Mouse (Mus musculus): ENCODE measurements around the gene Klhl29.

GRCm38 (mm10) chr12:5249068-5249467, 126.4 kb downstream of the Klhl29 start:
- TF ChIP-seq POLR2A (IDR thresholded peaks at IDR 0.05; ENCODE audit: low read depth, low read length) (no peak), CTCF (IDR thresholded peaks at IDR 0.05; ENCODE audit: borderline replicate concordance, insufficient read depth, low read length) (no peak)
